Mouse (Mus musculus) gastrocnemius, postnatal 14 days (tissue): Measurements from ENCODE around the gene Cc2d2a. TPM values are rescaled to one million over a fixed set of nuclear protein-coding genes. Genes with fewer than 3 reads are reported as not detected.

Experiments
- DNase-seq: peaks from one replicate; pipeline ENCODE4 v3.0.0; 2021; ENCODE audit warnings: mixed read lengths
- intact Hi-C: fragments of 180-260 bp; cut with DNase I; formaldehyde crosslinking; loops from one replicate; pipeline ENCODE4 v1.15.1; 2025; ENCODE audit warnings: low total_unique reads
- total RNA-seq, 2 experiments: library from RNA; stranded (reverse); gene quantifications; 2 replicates each; pipeline ENCODE4 v1.2.3; 2021

Cc2d2a gene
- total RNA-seq, 2 experiments from 2014 or later = 8.0 to 8.4 TPM

GRCm38 (mm10) chr5:43787976-43788752 is 126.0 kb downstream of the Cc2d2a start:
- intact Hi-C loops = no loop called here
- DNase-seq = no peak

Other genes with a start within 250 kb of the Cc2d2a start
- 1 to 10 TPM; 1.1 to 1.5 TPM for gene C1qtnf7, start 146.8 kb upstream of the Cc2d2a start, total RNA-seq
- under 1 TPM; 0.12 to 0.16 TPM for gene Bst1, start 156.5 kb downstream of the Cc2d2a start, total RNA-seq
- 10 to 100 TPM; 23.9 to 25.5 TPM for gene Fbxl5, start 159.3 kb downstream of the Cc2d2a start, total RNA-seq
- gene Cd38, start 206.2 kb downstream of the Cc2d2a start, total RNA-seq = 1 to 10 TPM; 5.6 to 6.2 TPM